Mouse (Mus musculus) heart, embryonic 13.5 days (tissue): Measurements from ENCODE around the gene Mex3d. TPM values are rescaled to one million over a fixed set of nuclear protein-coding genes. Genes with fewer than 3 reads are reported as not detected.

ENCODE experiments used
- ATAC-seq: fragments of 200-750 bp; cut with Nextera tagmentation; 2 replicates; pipeline ENCODE4 v1.8.0; 2017; ENCODE audit warnings: moderate TSS enrichment; ENCODE audit not compliant: insufficient number of reproducible peaks, low FRiP score, low TSS enrichment; ENCODE audit errors: extremely low read depth
- H3K27ac ChIP-seq: fragments of 300-500 bp; sonication (generic); replicated peaks from 2 replicates; pipeline ENCODE4 v1.5.1; 2015; ENCODE audit warnings: moderate library complexity, mild to moderate bottlenecking, inconsistent platforms
- H3K27me3 ChIP-seq: fragments of 300-500 bp; sonication (generic); replicated peaks from 2 replicates; pipeline ENCODE4 v1.6.1; 2015; ENCODE audit warnings: mild to moderate bottlenecking, inconsistent platforms
- H3K36me3 ChIP-seq: fragments of 300-500 bp; sonication (generic); 2 replicates; pipeline ENCODE4 v1.6.1; 2015; ENCODE audit warnings: mild to moderate bottlenecking, inconsistent platforms
- H3K4me1 ChIP-seq: fragments of 300-500 bp; sonication (generic); 2 replicates; pipeline ENCODE4 v1.6.1; 2015; ENCODE audit warnings: inconsistent platforms
- H3K4me2 ChIP-seq: fragments of 300-500 bp; sonication (generic); 2 replicates; pipeline ENCODE4 v1.6.1; 2015; ENCODE audit warnings: inconsistent platforms, mild to moderate bottlenecking, moderate library complexity
- H3K4me3 ChIP-seq: fragments of 300-500 bp; sonication (generic); 2 replicates; pipeline ENCODE4 v1.5.1; 2015; ENCODE audit warnings: moderate library complexity, mild to moderate bottlenecking, inconsistent platforms
- H3K9ac ChIP-seq: fragments of 300-500 bp; sonication (generic); 2 replicates; pipeline ENCODE4 v1.6.1; 2015; ENCODE audit warnings: inconsistent platforms, mild to moderate bottlenecking, moderate library complexity
- H3K9me3 ChIP-seq: fragments of 300-500 bp; sonication (generic); 2 replicates; pipeline ENCODE4 v1.6.1; 2016; ENCODE audit warnings: inconsistent platforms
- WGBS: fragments of 180-500 bp; shearing (Covaris S2); methylation state at CpG from one replicate; pipeline ENCODE4 v1.1.7; 2015; ENCODE audit warnings: mixed read lengths; 5-methylcytosine and 5-hydroxymethylcytosine counted together
- microRNA-seq: library from miRNA; unstranded; fragments of <30 nt; microRNA quantifications from one replicate; pipeline ENCODE4, GENCODE M21; 2016
- polyA plus RNA-seq: library from polyadenylated mRNA; unstranded; fragments of >200 nt; fragmentation: Nextera tagmentation; extraction: Ambion mirVana; gene quantifications from 2 replicates; pipeline ENCODE4 v1.2.1, GENCODE M21; 2015

The Mex3d gene
- polyA plus RNA-seq, 1 experiment from 2014 or later: 4.5 TPM

- Histone ChIP-seq H3K27ac (no peak overlapping the region), H3K4me1 (peaks cover 48% of the 10 kb centered on the region), H3K9me3 (no peaks in the 10 kb centered on the region), H3K9ac (peak overlapping the region; percentile 28; the same call in 1 of the 2 replicates), H3K4me2 (peak overlapping the region; percentile 64), H3K36me3 (no peaks in the 10 kb centered on the region), H3K27me3 (peaks cover 92% of the 10 kb centered on the region), H3K4me3 (peak overlapping the region; percentile 42)
- 6% methylated on average over 46 of the region's 47 CpGs for WGBS
- ATAC-seq: no peak
Observed at GRCm38 (mm10) chr10:80341491-80342304, 45.8 kb downstream of the Mex3d start.

- Histone ChIP-seq H3K36me3 (no peaks in the 10 kb centered on the region), H3K27me3 (peaks cover 92% of the 10 kb centered on the region), H3K27ac (no peak overlapping the region), H3K9ac (no peak overlapping the region), H3K4me1 (peaks cover 48% of the 10 kb centered on the region), H3K4me3 (no peak overlapping the region), H3K4me2 (no peak overlapping the region), H3K9me3 (no peaks in the 10 kb centered on the region)
- WGBS: 21% methylated on average over 21 of the region's 21 CpGs
- no peak for ATAC-seq
Observed at GRCm38 (mm10) chr10:80341026-80341425, 46.4 kb downstream of the Mex3d start.

GRCm38 (mm10) chr10:80339941-80340750 is 47.3 kb downstream of the Mex3d start:
- no peaks in the 10 kb centered on the region for H3K36me3 ChIP-seq
- H3K27me3 ChIP-seq: peaks cover 92% of the 10 kb centered on the region
- no peak overlapping the region for H3K4me3 ChIP-seq
- no peak overlapping the region for H3K27ac ChIP-seq
- peaks cover 43% of the 10 kb centered on the region for H3K4me1 ChIP-seq
- 26% methylated on average over 19 of the region's 19 CpGs for WGBS
- ATAC-seq: no peak
- H3K9me3 ChIP-seq: no peaks in the 10 kb centered on the region
- H3K9ac ChIP-seq: no peak overlapping the region
- peak overlapping the region; percentile 38 for H3K4me2 ChIP-seq

- Histone ChIP-seq H3K36me3 (no peaks in the 10 kb centered on the region), H3K27ac (no peak overlapping the region), H3K9me3 (no peaks in the 10 kb centered on the region), H3K9ac (no peak overlapping the region), H3K4me3 (no peak overlapping the region), H3K4me1 (peaks cover 5% of the 10 kb centered on the region), H3K4me2 (no peak overlapping the region), H3K27me3 (peaks cover 82% of the 10 kb centered on the region)
- no peak for ATAC-seq
- WGBS: 88% methylated on average over 12 of the region's 12 CpGs
Observed at GRCm38 (mm10) chr10:80336263-80336662, 51.2 kb downstream of the Mex3d start.

GRCm38 (mm10) chr10:80332525-80332989 is 54.9 kb downstream of the Mex3d start:
- Histone ChIP-seq H3K9me3 (no peaks in the 10 kb centered on the region), H3K9ac (no peak overlapping the region), H3K4me3 (no peak overlapping the region), H3K27ac (no peak overlapping the region), H3K36me3 (no peaks in the 10 kb centered on the region), H3K27me3 (peaks cover 69% of the 10 kb centered on the region), H3K4me1 (peaks cover 22% of the 10 kb centered on the region), H3K4me2 (peak overlapping the region; percentile 95; the same call in 1 of the 2 replicates)
- 78% methylated on average over 5 of the region's 5 CpGs for WGBS
- ATAC-seq: no peak

- Histone ChIP-seq H3K4me3 (no peak overlapping the region), H3K9ac (0 out of 2 replicates have a peak overlapping the region, but pooled peaks have one; percentile 20), H3K36me3 (no peaks in the 10 kb centered on the region), H3K4me1 (peaks cover 22% of the 10 kb centered on the region), H3K9me3 (no peaks in the 10 kb centered on the region), H3K27me3 (peaks cover 69% of the 10 kb centered on the region), H3K27ac (no peak overlapping the region), H3K4me2 (peak overlapping the region; percentile 95)
- no peak for ATAC-seq
- 39% methylated on average over 10 of the region's 10 CpGs for WGBS
Observed at GRCm38 (mm10) chr10:80331636-80332524, 55.6 kb downstream of the Mex3d start.

- no peak for ATAC-seq
- 49% methylated on average over 2 of the region's 2 CpGs for WGBS
- Histone ChIP-seq H3K27me3 (peaks cover 66% of the 10 kb centered on the region), H3K9me3 (no peaks in the 10 kb centered on the region), H3K27ac (no peak overlapping the region), H3K9ac (peak overlapping the region; percentile 81; the same call in 1 of the 2 replicates), H3K4me2 (peak overlapping the region; percentile 95), H3K4me1 (peaks cover 22% of the 10 kb centered on the region), H3K36me3 (no peaks in the 10 kb centered on the region), H3K4me3 (peak overlapping the region; percentile 57)
Observed at GRCm38 (mm10) chr10:80330888-80331287, 56.6 kb downstream of the Mex3d start.

Small RNAs within 50 kb of the gene (microRNA-seq; reads per million reads assigned to microRNA genes)
- not detected for gene Gm22721

Other genes starting within 250 kb of the Mex3d start
- 808 and 893 TPM in 2 replicates for gene Atp5d, start 249.0 kb downstream of the Mex3d start, polyA plus RNA-seq
- gene Cbarp, start 246.8 kb downstream of the Mex3d start, polyA plus RNA-seq: 1.6 and 2.5 TPM in 2 replicates
- 15.6 and 15.7 TPM in 2 replicates for gene Midn, start 239.4 kb downstream of the Mex3d start, polyA plus RNA-seq
- gene Cirbp, start 221.7 kb downstream of the Mex3d start, polyA plus RNA-seq: 87.9 and 96.4 TPM in 2 replicates
- 10.4 and 13.1 TPM in 2 replicates for gene 1600002K03Rik, start 214.7 kb downstream of the Mex3d start, polyA plus RNA-seq
- 8.5 and 10.6 TPM in 2 replicates for gene Efna2, start 208.2 kb downstream of the Mex3d start, polyA plus RNA-seq
- gene Mum1, start 161.2 kb downstream of the Mex3d start, polyA plus RNA-seq: 41.7 and 43.7 TPM in 2 replicates
- gene Ndufs7, start 138.5 kb downstream of the Mex3d start, polyA plus RNA-seq: 527 and 606 TPM in 2 replicates
- gene Gamt, start 126.6 kb downstream of the Mex3d start, polyA plus RNA-seq: 53.3 and 62.1 TPM in 2 replicates
- gene Dazap1, start 126.2 kb downstream of the Mex3d start, polyA plus RNA-seq: 36.4 and 37.9 TPM in 2 replicates
- gene Rps15, start 95.2 kb downstream of the Mex3d start, polyA plus RNA-seq: 621 and 687 TPM in 2 replicates
- gene Apc2, start 91.7 kb downstream of the Mex3d start, polyA plus RNA-seq: 0.90 and 0.94 TPM in 2 replicates
- gene 2310011J03Rik, start 67.1 kb downstream of the Mex3d start, polyA plus RNA-seq: 36.0 and 36.6 TPM in 2 replicates
- gene Pcsk4, start 58.2 kb downstream of the Mex3d start, polyA plus RNA-seq: 1.8 and 2.1 TPM in 2 replicates
- gene Reep6, start 57.7 kb downstream of the Mex3d start, polyA plus RNA-seq: 2.6 and 4.4 TPM in 2 replicates
- 6.5 and 8.3 TPM in 2 replicates for gene Adamtsl5, start 39.2 kb downstream of the Mex3d start, polyA plus RNA-seq
- not detected in 2 replicates for gene Plk5, start 31.2 kb downstream of the Mex3d start, polyA plus RNA-seq
- gene Mbd3, start 11.9 kb upstream of the Mex3d start, polyA plus RNA-seq: 170 and 182 TPM in 2 replicates
- gene Uqcr11, start 19.2 kb upstream of the Mex3d start, polyA plus RNA-seq: 1,246 and 1,505 TPM in 2 replicates
- gene Tcf3, start 46.0 kb upstream of the Mex3d start, polyA plus RNA-seq: 55.9 and 57.6 TPM in 2 replicates
- not detected in 2 replicates for gene Onecut3, start 107.2 kb upstream of the Mex3d start, polyA plus RNA-seq
- 0.11 and 0.13 TPM in 2 replicates for gene Atp8b3, start 151.5 kb upstream of the Mex3d start, polyA plus RNA-seq
- gene Rexo1, start 173.9 kb upstream of the Mex3d start, polyA plus RNA-seq: 15.9 and 17.7 TPM in 2 replicates
- 5.1 and 6.2 TPM in 2 replicates for gene Klf16, start 189.7 kb upstream of the Mex3d start, polyA plus RNA-seq
- 81.7 and 85.1 TPM in 2 replicates for gene Abhd17a, start 202.7 kb upstream of the Mex3d start, polyA plus RNA-seq
- 65.9 and 70.4 TPM in 2 replicates for gene Scamp4, start 215.2 kb upstream of the Mex3d start, polyA plus RNA-seq
- 4.4 and 5.6 TPM in 2 replicates for gene Adat3, start 215.2 kb upstream of the Mex3d start, polyA plus RNA-seq
- gene Gm49322, start 218.4 kb upstream of the Mex3d start, polyA plus RNA-seq: 1.5 and 1.7 TPM in 2 replicates
- 87.5 and 89.0 TPM in 2 replicates for gene Csnk1g2, start 235.2 kb upstream of the Mex3d start, polyA plus RNA-seq